Mouse (Mus musculus) embryonic fibroblast, embryonic 13.5 days (primary cell): Measurements from ENCODE around the gene Eps8. TPM values are rescaled to one million over a fixed set of nuclear protein-coding genes. Genes with fewer than 3 reads are reported as not detected.

Experiments
- H3K27ac ChIP-seq: 2 replicates; pipeline ENCODE4 v1.5.1; 2012; ENCODE audit warnings: low read length, control low read depth, inconsistent platforms; ENCODE audit not compliant: insufficient read depth
- H3K4me1 ChIP-seq: 2 replicates; pipeline ENCODE4 v1.6.1; 2011; ENCODE audit warnings: low read length; ENCODE audit not compliant: control insufficient read depth, insufficient read depth
- H3K4me3 ChIP-seq: 2 replicates; pipeline ENCODE4 v1.5.1; 2011; ENCODE audit warnings: mild to moderate bottlenecking, control low read depth, low read length; ENCODE audit not compliant: insufficient read depth
- CTCF ChIP-seq: IDR thresholded peaks from 2 replicates; pipeline ENCODE4 v1.5.1; 2011; ENCODE audit warnings: mild to moderate bottlenecking, control low read depth, low read length, moderate library complexity, borderline replicate concordance; ENCODE audit not compliant: insufficient read depth
- POLR2A ChIP-seq: IDR thresholded peaks from 2 replicates; pipeline ENCODE4 v1.6.1; 2011; ENCODE audit warnings: low read depth, mild to moderate bottlenecking, control low read depth, low read length, moderate library complexity
- polyA plus RNA-seq: library from polyadenylated mRNA; stranded (reverse); fragments of >200 nt; gene quantifications from 2 replicates; pipeline ENCODE4 v1.2.4, GENCODE M21; 2011; ENCODE audit warnings: low read depth; ENCODE audit not compliant: missing spikeins, insufficient read length

Gene Eps8
- polyA plus RNA-seq, 1 experiment = 48.4 TPM

- Histone ChIP-seq H3K4me3 (no peak overlapping the region), H3K4me1 (peaks cover 18% of the 10 kb centered on the region), H3K27ac (peak overlapping the region; percentile 82)
- no peak for TF ChIP-seq CTCF
- no peak for TF ChIP-seq POLR2A
These were observed 72.3 kb downstream of the Eps8 start for GRCm38 (mm10) chr6:137582207-137582889.

GRCm38 (mm10) chr6:137581331-137582010 is 73.2 kb downstream of the Eps8 start:
- TF ChIP-seq CTCF (no peak), POLR2A (no peak)
- Histone ChIP-seq H3K4me1 (peaks cover 18% of the 10 kb centered on the region), H3K27ac (peak overlapping the region; percentile 82), H3K4me3 (no peak overlapping the region)

GRCm38 (mm10) chr6:137580503-137580902 is 74.2 kb downstream of the Eps8 start:
- H3K4me1 ChIP-seq = peaks cover 18% of the 10 kb centered on the region
- no peak for TF ChIP-seq CTCF
- no peak for TF ChIP-seq POLR2A
- peak overlapping the region; percentile 82; the same call in 1 of the 2 replicates for H3K27ac ChIP-seq
- H3K4me3 ChIP-seq = no peak overlapping the region

- Histone ChIP-seq H3K4me3 (no peak overlapping the region), H3K4me1 (peaks cover 14% of the 10 kb centered on the region), H3K27ac (no peak overlapping the region)
- TF ChIP-seq POLR2A = no peak
- no peak for TF ChIP-seq CTCF
These were observed 77.9 kb downstream of the Eps8 start for GRCm38 (mm10) chr6:137576670-137577371.

- H3K4me3 ChIP-seq = no peak overlapping the region
- no peak overlapping the region for H3K27ac ChIP-seq
These were observed 78.6 kb downstream of the Eps8 start for GRCm38 (mm10) chr6:137576091-137576490.

GRCm38 (mm10) chr6:137573897-137574296 is 80.8 kb downstream of the Eps8 start:
- Histone ChIP-seq H3K27ac (no peak overlapping the region), H3K4me1 (peaks cover 9% of the 10 kb centered on the region), H3K4me3 (no peak overlapping the region)
- TF ChIP-seq POLR2A = no peak
- no peak for TF ChIP-seq CTCF

More at GRCm38 (mm10) chr6:137576091-137576490, 78.6 kb downstream of the Eps8 start:
- TF ChIP-seq CTCF (no peak), POLR2A (no peak)
- H3K4me1 ChIP-seq = peaks cover 7% of the 10 kb centered on the region

GRCm38 (mm10) chr6:137570718-137571131 is 84.0 kb downstream of the Eps8 start:
- Histone ChIP-seq H3K4me3 (no peak overlapping the region), H3K27ac (no peak overlapping the region), H3K4me1 (peaks cover 14% of the 10 kb centered on the region)
- no peak for TF ChIP-seq POLR2A
- TF ChIP-seq CTCF = no peak

- Histone ChIP-seq H3K27ac (no peak overlapping the region), H3K4me3 (no peak overlapping the region), H3K4me1 (peaks cover 17% of the 10 kb centered on the region)
- TF ChIP-seq CTCF (no peak), POLR2A (no peak)
These were observed 84.7 kb downstream of the Eps8 start for GRCm38 (mm10) chr6:137570019-137570418.

- TF ChIP-seq CTCF (no peak), POLR2A (no peak)
- Histone ChIP-seq H3K27ac (peak overlapping the region; percentile 23), H3K4me1 (peaks cover 17% of the 10 kb centered on the region), H3K4me3 (no peak overlapping the region)
These were observed 85.6 kb downstream of the Eps8 start for GRCm38 (mm10) chr6:137569071-137569470.
